Mouse (Mus musculus): ENCODE measurements around the gene Ptprcap. TPM values are rescaled to one million over a fixed set of nuclear protein-coding genes. Genes with fewer than 3 reads are reported as not detected.

Gene Ptprcap
- polyA plus RNA-seq, 1 experiment from 2014 or later, result 0.80 TPM

DNA sequence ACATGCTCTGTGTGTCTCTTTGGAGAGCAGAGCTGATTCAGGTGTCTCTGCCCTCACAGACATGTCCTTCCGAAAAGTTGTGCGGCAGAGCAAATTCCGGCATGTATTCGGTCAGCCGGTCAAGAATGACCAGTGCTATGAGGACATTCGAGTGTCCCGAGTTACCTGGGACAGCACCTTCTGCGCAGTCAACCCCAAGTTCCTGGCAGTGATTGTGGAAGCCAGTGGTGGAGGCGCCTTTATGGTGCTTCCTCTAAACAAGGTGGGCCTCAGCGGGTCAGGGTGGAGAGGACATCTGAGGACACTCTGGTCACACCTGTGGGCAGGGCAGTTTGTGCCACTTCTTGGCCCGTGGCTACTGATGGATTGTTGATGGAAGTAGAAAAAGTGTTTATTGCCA is 4.1 kb upstream of the Ptprcap start:
- Histone ChIP-seq H3K9me3 (ENCODE audit: control insufficient read depth, low read length) (no peaks in the 10 kb centered on the region), H3K36me3 (ENCODE audit: control insufficient read depth, insufficient read depth, low read length) (peaks cover 28% of the 10 kb centered on the region), H3K27ac (ENCODE audit: low read depth, low read length) (no peak overlapping the region), H3K4me1 (ENCODE audit: control insufficient read depth, insufficient read depth, low read length) (peaks cover 17% of the 10 kb centered on the region), H3K9ac (ENCODE audit: low read depth, low read length) (peak overlapping the region; percentile 68; the same call in 1 of the 2 replicates), H3K27me3 (ENCODE audit: control insufficient read depth, insufficient read depth, low read length) (no peaks in the 10 kb centered on the region), H3K4me2 (replicated peaks; ENCODE audit: low read depth, low read length) (peak overlapping the region; percentile 72), H3K4me3 (ENCODE audit: low read length) (peak overlapping the region; percentile 86)
- ATAC-seq (ENCODE audit: low FRiP score, low TSS enrichment), result no peak
- 81% methylated on average over 11 of the region's 11 CpGs for WGBS

DNA sequence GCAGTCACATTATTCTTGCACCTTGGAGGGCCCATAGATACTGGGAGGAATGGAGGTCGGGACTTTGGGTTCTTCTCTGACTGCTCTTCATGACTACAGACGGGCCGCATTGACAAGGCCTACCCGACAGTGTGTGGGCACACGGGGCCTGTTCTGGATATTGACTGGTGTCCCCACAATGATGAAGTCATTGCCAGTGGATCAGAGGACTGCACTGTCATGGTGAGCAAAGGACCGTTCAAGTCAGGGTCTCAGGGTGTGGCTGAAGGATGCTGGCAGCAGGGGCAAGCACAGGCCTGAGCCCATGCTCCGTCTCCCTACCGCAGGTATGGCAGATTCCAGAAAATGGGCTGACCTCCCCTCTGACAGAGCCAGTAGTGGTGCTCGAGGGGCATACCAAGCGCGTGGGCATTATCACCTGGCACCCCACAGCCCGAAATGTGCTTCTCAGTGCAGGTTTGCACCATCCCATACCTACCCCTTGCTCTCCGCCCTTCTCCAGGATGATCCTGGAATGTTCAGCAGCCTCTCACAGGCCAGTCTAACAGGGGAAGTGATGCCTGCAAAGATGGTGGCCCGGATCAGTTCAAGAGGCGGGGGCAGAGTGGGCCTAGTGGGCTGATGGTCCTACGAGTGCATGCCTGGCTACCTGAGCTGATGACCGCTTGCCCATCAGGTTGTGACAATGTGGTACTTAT is 3.5 kb upstream of the Ptprcap start:
- H3K36me3 ChIP-seq (ENCODE audit: control insufficient read depth, insufficient read depth, low read length), result peaks cover 28% of the 10 kb centered on the region
- H3K27ac ChIP-seq (ENCODE audit: low read depth, low read length), result no peak overlapping the region
- H3K4me3 ChIP-seq (ENCODE audit: low read length), result peak overlapping the region; percentile 86; the same call in 1 of the 2 replicates
- H3K9me3 ChIP-seq (ENCODE audit: control insufficient read depth, low read length), result no peaks in the 10 kb centered on the region
- H3K27me3 ChIP-seq (ENCODE audit: control insufficient read depth, insufficient read depth, low read length), result no peaks in the 10 kb centered on the region
- peak overlapping the region; percentile 68; the same call in 1 of the 2 replicates for H3K9ac ChIP-seq (ENCODE audit: low read depth, low read length)
- ATAC-seq (ENCODE audit: low FRiP score, low TSS enrichment), result no peak
- 94% methylated on average over 17 of the region's 17 CpGs for WGBS
- H3K4me2 ChIP-seq (replicated peaks; ENCODE audit: low read depth, low read length), result peak overlapping the region; percentile 72
- peaks cover 18% of the 10 kb centered on the region for H3K4me1 ChIP-seq (ENCODE audit: control insufficient read depth, insufficient read depth, low read length)

GRCm38 (mm10) chr19:4150567-4151487 is 2.6 kb upstream of the Ptprcap start:
- 85% methylated on average over 22 of the region's 22 CpGs for WGBS
- Histone ChIP-seq H3K27ac (ENCODE audit: low read depth, low read length) (no peak overlapping the region), H3K4me3 (ENCODE audit: low read length) (no peak overlapping the region), H3K36me3 (ENCODE audit: control insufficient read depth, insufficient read depth, low read length) (peaks cover 30% of the 10 kb centered on the region), H3K4me2 (replicated peaks; ENCODE audit: low read depth, low read length) (no peak overlapping the region), H3K9ac (ENCODE audit: low read depth, low read length) (no peak overlapping the region), H3K4me1 (ENCODE audit: control insufficient read depth, insufficient read depth, low read length) (peaks cover 18% of the 10 kb centered on the region), H3K27me3 (ENCODE audit: control insufficient read depth, insufficient read depth, low read length) (no peaks in the 10 kb centered on the region), H3K9me3 (ENCODE audit: control insufficient read depth, low read length) (no peaks in the 10 kb centered on the region)
- ATAC-seq (ENCODE audit: low FRiP score, low TSS enrichment), result no peak

- ATAC-seq (ENCODE audit: low FRiP score, low TSS enrichment), result no peak
- WGBS, result 78% methylated on average over 5 of the region's 5 CpGs
- no peaks in the 10 kb centered on the region for H3K9me3 ChIP-seq (ENCODE audit: control insufficient read depth, low read length)
- no peaks in the 10 kb centered on the region for H3K27me3 ChIP-seq (ENCODE audit: control insufficient read depth, insufficient read depth, low read length)
- H3K36me3 ChIP-seq (ENCODE audit: control insufficient read depth, insufficient read depth, low read length), result peaks cover 36% of the 10 kb centered on the region
- H3K9ac ChIP-seq (ENCODE audit: low read depth, low read length), result no peak overlapping the region
- no peak overlapping the region for H3K4me2 ChIP-seq (replicated peaks; ENCODE audit: low read depth, low read length)
- H3K27ac ChIP-seq (ENCODE audit: low read depth, low read length), result no peak overlapping the region
- H3K4me1 ChIP-seq (ENCODE audit: control insufficient read depth, insufficient read depth, low read length), result peaks cover 18% of the 10 kb centered on the region
- no peak overlapping the region for H3K4me3 ChIP-seq (ENCODE audit: low read length)
These were observed 1.9 kb upstream of the Ptprcap start for GRCm38 (mm10) chr19:4151488-4151860.

DNA sequence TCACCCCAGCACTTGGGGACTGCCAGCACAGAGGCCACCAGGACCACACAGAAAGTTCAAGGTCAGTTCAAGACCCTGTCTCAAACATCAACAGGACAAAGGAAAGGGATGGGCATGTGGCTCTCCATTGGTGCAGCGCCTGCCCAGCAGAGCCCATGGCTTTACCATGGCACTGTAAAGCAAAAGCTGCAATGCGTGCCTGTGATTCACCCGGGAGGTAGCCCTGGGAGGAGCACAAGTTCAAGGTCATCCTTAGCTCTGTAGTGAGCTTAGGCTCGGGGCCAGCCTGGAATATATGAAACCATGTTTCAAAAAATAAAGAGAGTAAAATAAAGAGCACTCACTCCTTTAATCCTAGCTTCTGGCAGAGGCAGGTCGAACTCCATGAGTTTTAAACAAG is 1.5 kb upstream of the Ptprcap start:
- H3K27ac ChIP-seq (ENCODE audit: low read depth, low read length), result no peak overlapping the region
- no peak overlapping the region for H3K4me3 ChIP-seq (ENCODE audit: low read length)
- 85% methylated on average over 5 of the region's 5 CpGs for WGBS
- no peaks in the 10 kb centered on the region for H3K9me3 ChIP-seq (ENCODE audit: control insufficient read depth, low read length)
- H3K27me3 ChIP-seq (ENCODE audit: control insufficient read depth, insufficient read depth, low read length), result no peaks in the 10 kb centered on the region
- H3K4me2 ChIP-seq (replicated peaks; ENCODE audit: low read depth, low read length), result no peak overlapping the region
- H3K9ac ChIP-seq (ENCODE audit: low read depth, low read length), result no peak overlapping the region
- peaks cover 18% of the 10 kb centered on the region for H3K4me1 ChIP-seq (ENCODE audit: control insufficient read depth, insufficient read depth, low read length)
- peaks cover 40% of the 10 kb centered on the region for H3K36me3 ChIP-seq (ENCODE audit: control insufficient read depth, insufficient read depth, low read length)
- ATAC-seq (ENCODE audit: low FRiP score, low TSS enrichment), result no peak

- Histone ChIP-seq H3K9me3 (ENCODE audit: control insufficient read depth, low read length) (no peaks in the 10 kb centered on the region), H3K9ac (ENCODE audit: low read depth, low read length) (peak overlapping the region; percentile 13; the same call in 1 of the 2 replicates), H3K27ac (ENCODE audit: low read depth, low read length) (no peak overlapping the region), H3K4me2 (replicated peaks; ENCODE audit: low read depth, low read length) (no peak overlapping the region), H3K4me1 (ENCODE audit: control insufficient read depth, insufficient read depth, low read length) (peaks cover 17% of the 10 kb centered on the region), H3K36me3 (ENCODE audit: control insufficient read depth, insufficient read depth, low read length) (peaks cover 48% of the 10 kb centered on the region), H3K27me3 (ENCODE audit: control insufficient read depth, insufficient read depth, low read length) (no peaks in the 10 kb centered on the region), H3K4me3 (ENCODE audit: low read length) (no peak overlapping the region)
- no peak for ATAC-seq (ENCODE audit: low FRiP score, low TSS enrichment)
- WGBS, result 91% methylated on average over 8 of the region's 8 CpGs
These were observed 766 bp upstream of the Ptprcap start for GRCm38 (mm10) chr19:4152445-4153231.

DNA sequence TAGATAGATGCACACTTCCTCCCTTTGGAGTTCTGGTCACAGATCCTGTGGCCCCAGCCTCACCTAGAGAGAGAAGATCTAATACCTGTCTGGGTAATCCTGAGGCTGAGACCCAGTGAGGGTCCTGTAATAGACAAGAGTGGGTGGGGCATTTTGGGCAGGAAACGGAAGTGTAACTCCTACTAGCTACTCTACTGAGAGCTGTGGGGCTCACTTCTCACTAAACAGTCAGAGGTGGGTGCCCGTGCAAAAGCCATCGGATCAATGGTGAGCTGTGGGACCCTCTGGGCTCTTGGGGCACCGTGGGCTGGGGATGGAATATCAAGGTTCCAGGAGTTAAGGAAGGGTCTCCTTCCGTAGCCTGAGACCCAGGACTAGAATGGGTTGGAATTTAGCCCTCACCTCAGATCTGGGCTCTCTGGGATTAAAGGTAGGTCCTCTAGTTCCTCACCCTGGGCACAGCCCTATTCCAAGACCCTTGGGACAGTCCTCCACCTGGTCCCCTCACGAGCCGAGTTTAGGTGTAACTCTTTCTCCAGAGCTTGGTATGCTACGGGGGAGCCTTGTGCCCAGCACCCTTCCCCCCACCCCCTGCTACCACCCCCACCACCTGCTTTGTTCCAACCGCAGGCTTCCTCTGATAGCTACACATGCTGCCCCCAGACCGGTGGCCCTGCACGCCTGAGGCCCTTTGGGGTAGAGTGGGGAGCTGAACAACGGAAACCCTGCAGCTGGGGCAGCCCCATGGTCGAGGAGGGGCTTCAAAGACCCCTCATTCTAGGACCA is 1.2 kb downstream of the Ptprcap start:
- no peak overlapping the region for H3K27ac ChIP-seq (ENCODE audit: low read depth, low read length)
- H3K9ac ChIP-seq (ENCODE audit: low read depth, low read length), result no peak overlapping the region
- peaks cover 5% of the 10 kb centered on the region; the same call in 1 of the 2 replicates for H3K4me1 ChIP-seq (ENCODE audit: control insufficient read depth, insufficient read depth, low read length)
- H3K4me3 ChIP-seq (ENCODE audit: low read length), result no peak overlapping the region
- no peaks in the 10 kb centered on the region for H3K27me3 ChIP-seq (ENCODE audit: control insufficient read depth, insufficient read depth, low read length)
- H3K36me3 ChIP-seq (ENCODE audit: control insufficient read depth, insufficient read depth, low read length), result peaks cover 68% of the 10 kb centered on the region
- 80% methylated on average over 13 of the region's 13 CpGs for WGBS
- no peak overlapping the region for H3K4me2 ChIP-seq (replicated peaks; ENCODE audit: low read depth, low read length)
- no peak for ATAC-seq (ENCODE audit: low FRiP score, low TSS enrichment)
- no peaks in the 10 kb centered on the region for H3K9me3 ChIP-seq (ENCODE audit: control insufficient read depth, low read length)

All from kidney, embryonic 14.5 days (tissue).